Mouse (Mus musculus) forebrain, embryonic 12.5 days (tissue): ENCODE results near the gene Prr29. TPM values are rescaled to one million over a fixed set of nuclear protein-coding genes. Genes with fewer than 3 reads are reported as not detected.
"Not testable (repeated sequence)": the region's sequence is repeated elsewhere in the genome, so short reads cannot be mapped to it uniquely, and the experiment has no call there.

Experiments
- ATAC-seq: fragments of 200-750 bp; cut with Nextera tagmentation; 2 replicates; pipeline ENCODE4 v1.8.0; 2017; ENCODE audit warnings: moderate TSS enrichment; ENCODE audit not compliant: low FRiP score
- H3K27ac ChIP-seq: fragments of 300-500 bp; sonication (generic); 2 replicates; pipeline ENCODE4 v1.5.1; 2016; ENCODE audit warnings: mild to moderate bottlenecking
- H3K27me3 ChIP-seq: fragments of 300-500 bp; sonication (generic); 2 replicates; pipeline ENCODE4 v1.6.1; 2016; ENCODE audit warnings: mild to moderate bottlenecking
- H3K36me3 ChIP-seq: fragments of 300-500 bp; sonication (generic); replicated peaks from 2 replicates; pipeline ENCODE4 v1.6.1; 2016; ENCODE audit warnings: mild to moderate bottlenecking
- H3K4me1 ChIP-seq: fragments of 300-500 bp; sonication (generic); 2 replicates; pipeline ENCODE4 v1.6.1; 2016
- H3K4me2 ChIP-seq: fragments of 300-500 bp; sonication (generic); 2 replicates; pipeline ENCODE4 v1.6.1; 2016; ENCODE audit warnings: mild to moderate bottlenecking, moderate library complexity
- H3K4me3 ChIP-seq: fragments of 300-500 bp; sonication (generic); replicated peaks from 2 replicates; pipeline ENCODE4 v1.5.1; 2016; ENCODE audit warnings: mild to moderate bottlenecking
- H3K9ac ChIP-seq: fragments of 300-500 bp; sonication (generic); 2 replicates; pipeline ENCODE4 v1.6.1; 2016; ENCODE audit warnings: mild to moderate bottlenecking
- H3K9me3 ChIP-seq: fragments of 300-500 bp; sonication (generic); 2 replicates; pipeline ENCODE4 v1.6.1; 2016
- WGBS: fragments of 180-500 bp; shearing (Covaris S2); methylation state at CpG from one replicate; pipeline ENCODE4 v1.1.7; 2016; 5-methylcytosine and 5-hydroxymethylcytosine counted together
- polyA plus RNA-seq: library from polyadenylated mRNA; unstranded; fragments of >200 nt; fragmentation: Nextera tagmentation; extraction: Ambion mirVana; gene quantifications from 2 replicates; pipeline ENCODE4 v1.2.1, GENCODE M21; 2016

Prr29 gene
- polyA plus RNA-seq, 1 experiment from 2014 or later: not detected

GRCm38 (mm10) chr11:106390757-106391156 is 25.5 kb downstream of the Prr29 start:
- ATAC-seq: no peak
- Histone ChIP-seq H3K4me1 (no peaks in the 10 kb centered on the region), H3K27me3 (no peaks in the 10 kb centered on the region), H3K36me3 (no peaks in the 10 kb centered on the region), H3K4me3 (no peak overlapping the region), H3K4me2 (no peak overlapping the region), H3K27ac (no peak overlapping the region), H3K9ac (no peak overlapping the region), H3K9me3 (no peaks in the 10 kb centered on the region)
- WGBS: 81% methylated on average over 3 of the region's 3 CpGs

DNA sequence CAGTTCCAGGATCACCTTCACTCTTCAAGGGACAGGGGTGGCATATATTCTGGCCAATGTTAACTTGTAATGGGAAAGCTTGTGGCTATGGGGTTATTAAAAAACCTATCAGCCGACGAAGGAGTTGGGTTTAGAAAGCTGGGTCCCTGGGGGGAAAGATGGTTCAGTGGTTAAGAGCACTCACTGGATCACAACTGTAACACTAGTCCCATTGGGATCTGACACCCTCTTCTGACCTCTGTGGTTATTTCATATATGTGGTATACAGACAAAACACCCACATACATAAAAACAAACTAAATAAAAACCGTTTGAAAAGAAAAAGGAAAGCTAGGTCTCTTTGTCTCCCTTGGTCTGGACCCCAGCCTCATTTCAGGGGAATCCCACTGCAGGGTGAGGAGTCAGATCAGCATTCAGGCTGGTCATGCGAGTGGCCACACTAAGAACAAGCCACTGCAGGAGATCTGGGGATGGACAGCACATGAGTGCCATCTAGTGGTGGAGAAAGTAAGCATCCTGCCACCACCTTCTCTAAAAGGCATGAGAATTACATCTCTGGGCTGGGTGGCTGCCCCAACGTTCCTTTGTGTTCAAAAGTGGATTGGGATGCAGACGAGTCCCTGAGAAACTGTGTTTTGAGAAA is 26.4 kb downstream of the Prr29 start:
- WGBS: 35% methylated on average over 6 of the region's 6 CpGs
- Histone ChIP-seq H3K27me3 (no peaks in the 10 kb centered on the region), H3K36me3 (no peaks in the 10 kb centered on the region), H3K4me1 (no peaks in the 10 kb centered on the region), H3K9ac (no peak overlapping the region), H3K4me2 (no peak overlapping the region), H3K27ac (no peak overlapping the region), H3K4me3 (no peak overlapping the region), H3K9me3 (no peaks in the 10 kb centered on the region)
- peak; percentile 60; the same call in 1 of the 2 replicates for ATAC-seq

- Histone ChIP-seq H3K9ac (no peak overlapping the region), H3K27me3 (no peaks in the 10 kb centered on the region), H3K36me3 (peaks cover under 1% of the 10 kb centered on the region; the same call in 1 of the 2 replicates), H3K4me2 (no peak overlapping the region), H3K9me3 (no peaks in the 10 kb centered on the region), H3K4me1 (no peaks in the 10 kb centered on the region), H3K4me3 (no peak overlapping the region), H3K27ac (no peak overlapping the region)
- no peak for ATAC-seq
- WGBS: 72% methylated on average over 7 of the region's 7 CpGs
Measured at GRCm38 (mm10) chr11:106392597-106393330, 27.5 kb downstream of the Prr29 start.

DNA sequence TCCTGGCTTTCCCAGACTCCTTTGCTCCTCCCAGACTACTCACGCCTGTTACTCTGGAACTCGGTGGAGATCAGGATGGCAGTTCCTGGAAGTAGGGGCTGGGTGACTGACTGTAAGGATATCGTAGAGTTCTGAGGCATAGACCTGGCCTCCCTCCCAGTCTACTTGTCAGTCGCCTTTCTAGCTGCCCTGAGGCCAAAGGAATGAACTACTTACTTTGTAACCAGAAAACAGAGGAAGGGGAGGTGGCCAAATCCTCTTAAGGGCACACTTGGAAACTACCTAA is 28.0 kb downstream of the Prr29 start:
- Histone ChIP-seq H3K36me3 (peaks cover 6% of the 10 kb centered on the region), H3K4me3 (no peak overlapping the region), H3K9ac (no peak overlapping the region), H3K27ac (no peak overlapping the region), H3K4me2 (no peak overlapping the region), H3K27me3 (no peaks in the 10 kb centered on the region), H3K4me1 (no peaks in the 10 kb centered on the region), H3K9me3 (no peaks in the 10 kb centered on the region)
- no peak for ATAC-seq
- 74% methylated on average over 4 of the region's 4 CpGs for WGBS

- H3K4me3 ChIP-seq, ATAC-seq, H3K4me1 ChIP-seq, H3K9ac ChIP-seq, H3K27ac ChIP-seq, H3K4me2 ChIP-seq, H3K27me3 ChIP-seq, H3K9me3 ChIP-seq: not testable (repeated sequence)
- 86% methylated on average over 2 of the region's 2 CpGs for WGBS
- peaks cover 14% of the 10 kb centered on the region for H3K36me3 ChIP-seq
Measured at GRCm38 (mm10) chr11:106394055-106394454, 28.8 kb downstream of the Prr29 start.

- Histone ChIP-seq H3K9me3 (no peaks in the 10 kb centered on the region), H3K4me3 (no peak overlapping the region), H3K36me3 (peaks cover 15% of the 10 kb centered on the region), H3K4me2 (no peak overlapping the region), H3K27ac (no peak overlapping the region), H3K4me1 (no peaks in the 10 kb centered on the region), H3K27me3 (no peaks in the 10 kb centered on the region), H3K9ac (no peak overlapping the region)
- 82% methylated on average over 3 of the region's 3 CpGs for WGBS
- no peak for ATAC-seq
Measured at GRCm38 (mm10) chr11:106397656-106398055, 32.4 kb downstream of the Prr29 start.

DNA sequence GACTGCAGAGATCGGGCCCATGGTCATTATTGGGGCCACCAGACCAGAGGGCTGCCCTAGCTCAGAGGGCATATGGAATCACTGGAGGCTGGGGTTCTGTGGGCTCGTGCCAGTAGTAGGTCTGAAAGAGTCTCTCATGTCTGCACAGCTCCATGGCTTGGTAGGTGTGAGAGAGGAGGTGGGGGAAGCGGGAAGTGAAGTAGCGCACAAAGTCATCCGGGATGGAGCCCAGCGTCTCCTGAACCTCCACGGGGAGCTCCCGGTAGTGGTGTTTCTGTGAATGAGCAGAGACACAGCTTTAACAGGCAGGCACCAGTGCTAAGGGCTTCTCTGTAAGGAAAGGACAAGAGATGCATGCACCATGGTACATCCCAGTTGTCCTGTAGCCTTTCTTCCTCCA is 33.2 kb downstream of the Prr29 start:
- no peak overlapping the region for H3K9ac ChIP-seq
- H3K4me1 ChIP-seq: no peaks in the 10 kb centered on the region
- peaks cover 23% of the 10 kb centered on the region for H3K36me3 ChIP-seq
- no peak for ATAC-seq
- no peak overlapping the region for H3K4me2 ChIP-seq
- no peak overlapping the region for H3K27ac ChIP-seq
- no peaks in the 10 kb centered on the region for H3K9me3 ChIP-seq
- 94% methylated on average over 8 of the region's 8 CpGs for WGBS
- no peaks in the 10 kb centered on the region for H3K27me3 ChIP-seq
- no peak overlapping the region for H3K4me3 ChIP-seq

- H3K36me3 ChIP-seq: peaks cover 34% of the 10 kb centered on the region
Measured at GRCm38 (mm10) chr11:106410011-106410410, 44.7 kb downstream of the Prr29 start.

GRCm38 (mm10) chr11:106410507-106410906 is 45.2 kb downstream of the Prr29 start:
- ATAC-seq: no peak
- Histone ChIP-seq H3K9ac (no peak overlapping the region), H3K27me3 (no peaks in the 10 kb centered on the region), H3K4me2 (no peak overlapping the region), H3K4me3 (no peak overlapping the region), H3K9me3 (no peaks in the 10 kb centered on the region), H3K4me1 (no peaks in the 10 kb centered on the region), H3K27ac (no peak overlapping the region), H3K36me3 (peaks cover 32% of the 10 kb centered on the region)
- 89% methylated on average over 3 of the region's 3 CpGs for WGBS

More at GRCm38 (mm10) chr11:106410011-106410410, 44.7 kb downstream of the Prr29 start:
- H3K4me3 ChIP-seq: no peak overlapping the region
- H3K9me3 ChIP-seq: no peaks in the 10 kb centered on the region
- H3K9ac ChIP-seq: no peak overlapping the region
- H3K27ac ChIP-seq: no peak overlapping the region
- WGBS: 80% methylated on average over 4 of the region's 4 CpGs
- no peak overlapping the region for H3K4me2 ChIP-seq
- no peaks in the 10 kb centered on the region for H3K27me3 ChIP-seq
- ATAC-seq: no peak
- no peaks in the 10 kb centered on the region for H3K4me1 ChIP-seq

GRCm38 (mm10) chr11:106411157-106411556 is 45.9 kb downstream of the Prr29 start:
- H3K27ac ChIP-seq: no peak overlapping the region
- H3K9ac ChIP-seq: no peak overlapping the region
- no peaks in the 10 kb centered on the region for H3K9me3 ChIP-seq
- no peaks in the 10 kb centered on the region for H3K27me3 ChIP-seq
- no peaks in the 10 kb centered on the region for H3K4me1 ChIP-seq
- WGBS: 91% methylated on average over 2 of the region's 2 CpGs
- H3K4me2 ChIP-seq: no peak overlapping the region
- no peak overlapping the region for H3K4me3 ChIP-seq
- no peak for ATAC-seq
- peaks cover 25% of the 10 kb centered on the region for H3K36me3 ChIP-seq

- H3K9ac ChIP-seq: no peak overlapping the region
- 90% methylated on average over 3 of the region's 3 CpGs for WGBS
- H3K4me1 ChIP-seq: no peaks in the 10 kb centered on the region
- no peak overlapping the region for H3K4me2 ChIP-seq
- ATAC-seq: no peak
- no peaks in the 10 kb centered on the region for H3K27me3 ChIP-seq
- H3K9me3 ChIP-seq: no peaks in the 10 kb centered on the region
- H3K4me3 ChIP-seq: no peak overlapping the region
- peaks cover 12% of the 10 kb centered on the region for H3K36me3 ChIP-seq
- H3K27ac ChIP-seq: no peak overlapping the region
Measured at GRCm38 (mm10) chr11:106412641-106413360, 47.5 kb downstream of the Prr29 start.

- no peak for ATAC-seq
- H3K4me2 ChIP-seq: no peak overlapping the region
- H3K9me3 ChIP-seq: no peaks in the 10 kb centered on the region
- H3K9ac ChIP-seq: no peak overlapping the region
- H3K27ac ChIP-seq: no peak overlapping the region
- H3K4me1 ChIP-seq: no peaks in the 10 kb centered on the region
- no peak overlapping the region for H3K4me3 ChIP-seq
- no peaks in the 10 kb centered on the region for H3K27me3 ChIP-seq
- 78% methylated on average over 3 of the region's 3 CpGs for WGBS
- H3K36me3 ChIP-seq: peaks cover 12% of the 10 kb centered on the region
Measured at GRCm38 (mm10) chr11:106416331-106416730, 51.1 kb downstream of the Prr29 start.
